Mouse (Mus musculus): Measurements from ENCODE around the gene Trim56.

The Trim56 gene

DNA sequence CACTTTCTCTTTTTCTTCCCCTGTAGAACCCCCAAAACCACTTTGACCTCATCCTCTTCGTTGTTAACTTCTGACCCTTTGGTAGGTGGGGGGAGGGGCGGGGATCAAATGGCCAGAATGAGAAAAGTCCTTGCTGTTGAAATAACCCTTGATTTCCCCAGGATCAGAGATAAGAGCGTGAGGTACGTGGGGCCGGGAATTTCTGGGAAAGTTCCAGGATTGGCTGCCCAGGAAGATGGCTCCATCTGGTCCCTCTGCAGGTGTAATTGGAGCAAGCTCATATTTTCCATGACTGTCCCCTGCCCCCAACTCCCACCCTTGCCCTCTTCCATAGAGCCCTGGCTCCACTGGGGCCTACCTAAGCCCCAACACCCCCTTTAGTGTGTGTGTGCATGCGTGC lies 40.3 kb downstream of the Trim56 start:
- no peak for DNase-seq (ENCODE audit: inconsistent ontology term)

DNA sequence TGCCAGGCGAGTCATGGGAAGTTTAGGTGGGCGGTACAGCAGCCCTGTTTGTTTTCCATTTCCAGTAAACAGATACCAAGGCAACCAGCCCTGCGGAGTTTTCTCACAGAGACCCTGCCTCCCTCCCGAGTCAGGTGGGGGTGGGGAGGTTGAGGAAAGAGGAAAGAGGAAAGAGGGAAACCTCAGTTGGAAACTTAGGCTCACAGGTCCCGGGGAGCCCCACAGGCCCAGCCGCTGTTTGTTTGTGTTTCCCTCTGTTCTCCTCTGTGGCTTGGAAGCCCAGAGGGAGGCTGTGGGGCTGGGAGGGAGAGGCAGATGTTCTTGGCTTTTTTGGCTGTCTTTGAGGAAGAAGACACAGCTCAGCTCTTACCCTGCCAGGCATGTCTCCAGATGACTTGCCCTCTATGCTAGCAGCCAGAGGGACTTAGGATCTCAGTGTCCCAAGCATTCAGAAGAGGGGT lies 41.8 kb downstream of the Trim56 start:
- peak; percentile 72 for DNase-seq (ENCODE audit: inconsistent ontology term)

GRCm38 (mm10) chr5:137073141-137073540 lies 42.9 kb downstream of the Trim56 start:
- DNase-seq (ENCODE audit: inconsistent ontology term) = no peak

DNA sequence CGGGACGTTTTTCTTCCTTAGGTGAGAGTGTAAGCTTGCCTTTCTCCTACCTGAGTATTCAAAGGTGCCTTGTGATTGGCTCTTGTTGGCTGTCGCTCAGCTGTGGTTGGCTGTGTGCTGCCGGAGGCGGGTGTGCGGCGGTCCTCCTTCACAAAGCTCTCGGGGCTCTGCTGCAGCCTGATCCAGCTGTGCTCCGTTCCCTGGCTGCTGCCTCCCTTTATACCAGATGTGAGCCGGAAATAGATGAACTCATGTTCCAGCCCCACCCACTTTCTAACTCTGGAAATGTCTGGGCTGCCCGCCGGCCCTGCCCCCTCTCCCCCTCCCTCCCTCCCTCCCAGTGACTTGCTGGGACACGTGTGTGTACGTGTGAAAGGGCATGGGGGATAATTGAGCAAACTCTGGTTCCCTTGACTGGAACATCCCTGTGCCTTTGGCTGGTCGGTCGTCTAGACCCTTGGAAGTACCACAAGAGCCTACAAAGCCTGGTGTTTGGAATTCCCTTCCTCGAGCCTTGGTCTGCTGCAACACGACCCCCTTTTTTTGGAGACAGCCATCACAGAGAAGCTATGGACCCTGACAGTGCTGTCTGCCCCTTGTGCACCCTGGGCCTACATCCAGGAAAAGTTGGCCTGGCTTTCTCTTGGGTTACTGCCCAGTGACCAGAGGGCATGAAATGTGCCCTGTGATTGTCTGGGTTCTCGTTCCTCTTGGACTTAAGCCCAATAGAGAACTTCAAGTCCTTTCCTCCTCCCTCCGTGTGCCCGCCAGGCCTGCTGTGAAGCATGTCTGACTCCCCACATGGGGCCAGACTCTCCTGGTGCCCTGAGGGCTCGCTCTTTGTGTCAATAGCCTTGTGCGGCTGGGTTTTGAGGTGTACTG lies 43.7 kb downstream of the Trim56 start, which contains the start of gene Serpine1:
Serpine1 (minus strand) TSS at position 190 of the 882 bp plus-strand sequence.
- DNase-seq (ENCODE audit: inconsistent ontology term) = peak; percentile 93

- DNase-seq (ENCODE audit: inconsistent ontology term) = no peak
Observed at GRCm38 (mm10) chr5:137070881-137071605, 45.0 kb downstream of the Trim56 start.

DNA sequence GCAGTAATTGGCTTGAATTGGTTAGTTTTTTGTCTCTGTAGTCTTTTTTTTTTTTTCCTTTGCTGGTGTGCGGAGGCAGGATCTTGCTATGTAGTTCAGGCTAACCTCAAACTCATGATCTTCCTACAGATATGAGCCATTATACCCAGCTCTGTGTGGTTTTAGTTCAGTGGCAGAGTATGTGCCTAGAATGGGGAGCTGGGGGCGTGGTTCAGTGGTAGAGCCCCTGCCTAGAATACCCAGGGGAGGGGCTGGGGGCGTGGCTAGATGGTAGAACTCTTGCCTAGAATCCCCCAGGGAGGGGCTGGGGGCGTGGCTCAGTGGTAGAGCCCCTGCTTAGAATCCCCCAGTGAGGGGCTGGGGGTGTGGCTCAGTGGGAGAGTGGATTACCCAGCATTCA lies 47.3 kb downstream of the Trim56 start:
- no peak for DNase-seq (ENCODE audit: inconsistent ontology term)

- DNase-seq (ENCODE audit: inconsistent ontology term) = no peak
Observed at GRCm38 (mm10) chr5:137065923-137066322, 50.1 kb downstream of the Trim56 start.

GRCm38 (mm10) chr5:137065454-137065853 lies 50.6 kb downstream of the Trim56 start:
- no peak for DNase-seq (ENCODE audit: inconsistent ontology term)

DNA sequence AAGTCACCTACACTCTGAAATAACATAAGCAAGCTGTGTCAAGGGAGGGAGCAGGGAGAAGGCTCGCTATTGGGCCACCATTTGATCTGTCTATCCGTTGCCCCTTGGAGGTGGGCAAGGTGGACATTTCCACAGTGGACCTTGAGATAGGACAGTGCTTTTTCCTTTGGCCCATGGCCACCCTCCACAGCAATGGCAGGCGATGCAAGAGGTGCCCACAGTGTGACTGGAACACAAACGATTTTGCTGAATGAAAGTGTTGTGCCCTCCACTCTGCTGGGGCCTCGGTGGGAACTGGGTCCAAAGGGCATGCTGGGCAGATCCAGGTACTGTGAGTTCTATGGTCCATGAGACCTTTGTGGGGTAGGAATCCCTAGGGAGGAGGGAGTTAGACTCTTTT lies 53.4 kb downstream of the Trim56 start:
- no peak for DNase-seq (ENCODE audit: inconsistent ontology term)

GRCm38 (mm10) chr5:137061809-137062481 lies 54.1 kb downstream of the Trim56 start:
- peak; percentile 86 for DNase-seq (ENCODE audit: inconsistent ontology term)
